Mouse (Mus musculus): ENCODE measurements around the gene Barx1.

Barx1 gene

DNA sequence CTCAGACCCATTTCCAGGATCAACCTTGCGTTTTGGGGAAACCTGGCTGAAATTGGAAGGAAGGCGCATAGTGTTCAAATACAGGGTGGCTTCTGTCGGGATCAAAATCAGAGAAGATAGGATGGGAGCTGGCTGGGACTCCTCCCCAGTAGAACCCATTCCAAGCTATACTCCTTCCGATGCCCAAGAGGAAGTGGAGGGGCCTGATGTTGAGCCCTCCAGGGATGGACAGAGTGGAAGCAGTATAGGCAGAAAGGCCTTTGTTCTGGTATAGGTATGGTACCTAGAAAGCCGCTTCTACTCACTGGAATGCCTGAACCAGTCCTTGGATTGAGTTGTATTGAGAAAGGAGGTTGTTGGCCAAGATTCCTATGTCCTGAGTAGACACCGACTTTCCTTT is 2.1 kb upstream of the Barx1 start:
- DNase-seq = no peak

GRCm38 (mm10) chr13:48661561-48661960 is 1.2 kb upstream of the Barx1 start:
- DNase-seq = no peak

DNA sequence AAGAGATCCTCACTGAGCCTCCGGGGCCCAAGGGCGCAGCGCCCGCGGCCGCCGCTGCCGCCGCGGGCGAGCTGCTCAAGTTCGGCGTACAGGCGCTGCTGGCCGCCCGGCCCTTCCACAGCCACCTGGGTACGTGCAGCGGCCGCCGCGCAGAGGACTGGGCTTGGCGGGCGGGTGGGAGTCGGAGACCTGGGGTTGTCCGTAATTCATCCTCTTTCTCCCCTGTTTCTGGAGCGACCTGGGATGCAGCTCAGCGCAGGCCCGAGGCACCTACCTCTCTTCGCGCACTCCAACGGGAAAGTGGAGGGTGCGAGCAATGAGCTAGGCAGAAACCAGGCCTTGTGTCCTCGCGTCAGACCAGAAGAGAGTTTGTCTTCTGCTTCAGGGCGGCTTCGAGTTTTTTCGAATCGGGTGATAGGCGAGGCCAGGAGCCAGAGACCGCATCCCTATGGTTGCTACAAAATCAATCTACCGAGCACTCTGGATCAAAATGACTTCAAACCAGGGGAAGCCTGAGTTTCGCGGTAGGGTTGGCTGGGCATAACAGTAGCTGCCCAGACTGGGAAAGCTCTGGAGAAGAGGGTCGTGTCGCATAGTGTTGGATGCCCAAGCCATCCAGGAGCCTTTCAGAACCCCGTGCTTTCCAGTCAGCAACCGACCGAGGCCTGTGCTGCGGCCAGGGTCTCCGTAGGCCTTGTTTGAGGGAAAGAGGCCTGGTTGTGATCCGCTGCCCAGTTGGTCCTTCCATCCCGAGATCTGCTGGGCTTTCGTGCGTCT is 601 bp downstream of the Barx1 start:
- DNase-seq = no peak

DNA sequence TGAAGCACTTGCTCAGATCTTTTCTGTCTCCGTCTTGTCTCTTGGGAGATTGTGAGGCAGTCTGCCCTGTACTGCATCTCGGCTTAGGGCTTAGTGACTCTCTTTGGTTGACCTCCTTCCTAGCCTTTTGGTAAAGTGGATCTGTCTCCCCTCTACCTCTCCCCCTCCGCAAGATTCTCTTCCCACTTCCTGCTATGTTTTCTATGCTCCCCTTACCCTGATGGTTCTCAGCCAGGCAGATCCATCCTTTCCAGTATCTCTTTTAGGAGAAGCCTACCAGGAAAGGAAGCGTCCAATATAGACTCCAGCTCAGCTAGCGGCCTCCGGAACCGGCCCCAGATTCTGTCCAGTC is 1.2 kb downstream of the Barx1 start:
- DNase-seq = no peak

DNA sequence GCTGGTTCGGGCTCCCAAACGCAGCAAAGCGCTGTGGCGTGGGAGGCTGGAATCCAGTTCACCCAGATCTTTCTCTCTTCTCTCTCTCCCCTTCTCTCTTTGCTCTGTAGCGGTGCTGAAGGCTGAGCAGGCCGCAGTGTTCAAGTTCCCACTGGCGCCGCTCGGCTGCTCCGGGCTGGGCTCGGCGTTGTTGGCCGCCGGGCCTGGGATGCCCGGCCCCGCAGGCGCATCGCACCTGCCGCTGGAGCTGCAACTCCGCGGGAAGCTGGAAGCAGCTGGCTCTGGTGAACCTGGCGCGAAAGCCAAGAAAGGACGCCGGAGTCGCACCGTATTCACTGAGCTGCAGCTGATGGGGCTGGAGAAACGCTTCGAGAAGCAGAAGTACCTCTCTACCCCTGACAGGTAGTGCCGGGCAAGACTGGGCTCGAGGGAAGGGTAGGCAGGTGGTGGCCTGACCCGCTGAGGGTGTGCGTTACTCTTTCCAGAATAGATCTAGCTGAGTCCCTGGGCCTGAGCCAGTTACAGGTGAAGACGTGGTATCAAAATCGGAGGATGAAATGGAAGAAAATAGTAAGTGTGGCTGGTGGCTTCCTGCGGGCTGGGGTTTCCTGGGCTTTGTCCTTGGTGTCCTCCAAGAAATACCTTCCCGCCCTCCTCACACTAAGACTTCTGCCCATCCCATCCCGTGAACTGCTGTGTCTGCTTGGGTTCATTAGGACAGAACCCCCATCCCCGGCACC is 2.3 kb downstream of the Barx1 start:
- no peak for DNase-seq

- no peak for DNase-seq
Observed at GRCm38 (mm10) chr13:48665656-48666597, 3.1 kb downstream of the Barx1 start.

GRCm38 (mm10) chr13:48667461-48667860 is 4.7 kb downstream of the Barx1 start:
- no peak for DNase-seq

DNA sequence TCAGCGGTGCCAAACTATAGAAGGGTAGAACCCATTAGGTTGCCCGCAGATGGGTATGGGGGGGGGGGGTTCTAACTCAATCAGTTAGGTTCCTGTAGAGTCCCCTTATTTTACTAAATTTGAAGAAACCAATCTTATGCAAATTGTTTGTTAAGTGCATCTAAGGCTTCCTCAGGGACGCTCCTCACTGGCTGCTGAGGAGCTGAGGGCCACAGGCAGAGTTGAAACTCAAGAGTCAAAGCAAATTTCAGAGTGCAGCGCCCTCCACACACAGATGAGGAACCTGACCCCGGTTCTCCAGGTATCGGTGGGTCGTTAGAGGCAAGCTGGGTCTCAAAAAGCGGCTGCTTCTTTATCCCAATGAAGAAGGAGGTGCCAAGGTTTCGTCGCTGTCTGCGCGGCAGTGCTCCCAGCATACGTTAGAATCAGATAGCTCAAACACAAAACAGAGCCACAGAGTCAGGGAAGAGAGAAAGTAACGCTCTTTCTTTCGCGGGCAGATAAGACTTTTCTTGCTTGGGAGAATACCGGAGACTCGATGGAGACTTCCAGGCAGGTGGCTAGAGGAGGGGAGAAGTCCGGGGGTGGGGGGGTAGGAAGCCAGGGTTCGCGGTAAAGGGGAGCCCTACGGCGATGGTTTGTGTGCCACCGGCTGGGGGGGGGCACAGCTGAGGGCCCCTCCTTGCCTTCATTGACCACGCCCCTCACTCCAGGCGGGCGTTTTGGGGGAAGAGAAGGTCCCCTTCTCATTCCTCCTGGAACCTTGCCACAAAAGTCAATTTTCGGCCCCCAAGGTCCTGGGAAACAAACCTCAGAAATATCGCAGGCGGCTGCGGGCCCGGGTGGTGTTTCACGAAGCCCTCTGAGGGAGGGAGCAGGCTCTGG is 5.5 kb downstream of the Barx1 start:
- no peak for DNase-seq

GRCm38 (mm10) chr13:48668976-48669534 is 6.3 kb downstream of the Barx1 start:
- no peak for DNase-seq

DNA sequence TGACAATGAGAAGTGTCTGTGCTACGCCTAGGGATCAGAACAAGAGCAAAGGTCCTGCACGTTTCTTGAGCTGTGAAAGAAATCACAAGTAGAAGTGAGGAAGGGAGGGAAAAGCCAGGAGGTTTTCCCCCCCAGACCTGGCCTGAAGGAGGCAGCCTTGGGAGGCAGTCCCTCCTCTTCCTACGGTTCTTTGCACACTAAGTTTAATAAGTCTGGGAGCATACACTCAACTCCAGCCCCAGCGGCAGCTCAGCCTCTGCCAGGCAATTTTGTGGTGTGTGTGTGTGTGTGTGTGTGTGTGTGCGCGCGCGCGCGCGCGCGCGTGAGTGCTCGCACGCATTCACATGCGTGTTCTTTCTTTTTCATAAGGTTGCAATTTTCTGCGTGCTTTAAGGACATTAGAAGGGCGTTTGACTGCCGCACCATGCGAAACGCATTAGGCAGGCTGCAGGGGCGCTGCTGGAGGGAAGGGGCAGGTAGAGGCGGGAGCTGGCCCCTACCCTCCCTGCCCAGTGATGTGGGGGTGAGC is 9.6 kb downstream of the Barx1 start:
- no peak for DNase-seq

- DNase-seq = no peak
Observed at GRCm38 (mm10) chr13:48674609-48675008, 11.8 kb downstream of the Barx1 start.

- DNase-seq = no peak
Observed at GRCm38 (mm10) chr13:48679351-48679750, 16.6 kb downstream of the Barx1 start.

GRCm38 (mm10) chr13:48686666-48687065 is 23.9 kb downstream of the Barx1 start:
- DNase-seq = no peak

DNA sequence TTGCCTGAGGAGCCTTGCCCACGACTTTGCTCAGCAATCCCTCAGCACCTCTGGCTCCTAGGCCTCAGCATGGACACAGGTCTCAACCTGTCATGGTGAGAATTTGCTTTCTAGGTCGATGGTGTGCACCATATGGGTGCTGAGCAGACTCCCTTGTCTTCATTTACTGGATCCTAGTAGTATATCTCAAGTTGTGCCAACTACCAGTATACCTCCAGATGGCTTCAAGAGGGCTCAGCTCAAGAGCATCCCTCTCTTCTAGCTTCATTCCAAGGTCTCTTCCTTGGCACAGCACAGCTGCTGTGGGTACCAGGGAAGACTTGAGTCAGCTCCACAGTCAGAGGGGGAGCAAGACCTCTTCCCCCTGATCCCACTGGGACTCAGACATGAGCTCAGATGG is 29.2 kb downstream of the Barx1 start:
- no peak for DNase-seq

DNA sequence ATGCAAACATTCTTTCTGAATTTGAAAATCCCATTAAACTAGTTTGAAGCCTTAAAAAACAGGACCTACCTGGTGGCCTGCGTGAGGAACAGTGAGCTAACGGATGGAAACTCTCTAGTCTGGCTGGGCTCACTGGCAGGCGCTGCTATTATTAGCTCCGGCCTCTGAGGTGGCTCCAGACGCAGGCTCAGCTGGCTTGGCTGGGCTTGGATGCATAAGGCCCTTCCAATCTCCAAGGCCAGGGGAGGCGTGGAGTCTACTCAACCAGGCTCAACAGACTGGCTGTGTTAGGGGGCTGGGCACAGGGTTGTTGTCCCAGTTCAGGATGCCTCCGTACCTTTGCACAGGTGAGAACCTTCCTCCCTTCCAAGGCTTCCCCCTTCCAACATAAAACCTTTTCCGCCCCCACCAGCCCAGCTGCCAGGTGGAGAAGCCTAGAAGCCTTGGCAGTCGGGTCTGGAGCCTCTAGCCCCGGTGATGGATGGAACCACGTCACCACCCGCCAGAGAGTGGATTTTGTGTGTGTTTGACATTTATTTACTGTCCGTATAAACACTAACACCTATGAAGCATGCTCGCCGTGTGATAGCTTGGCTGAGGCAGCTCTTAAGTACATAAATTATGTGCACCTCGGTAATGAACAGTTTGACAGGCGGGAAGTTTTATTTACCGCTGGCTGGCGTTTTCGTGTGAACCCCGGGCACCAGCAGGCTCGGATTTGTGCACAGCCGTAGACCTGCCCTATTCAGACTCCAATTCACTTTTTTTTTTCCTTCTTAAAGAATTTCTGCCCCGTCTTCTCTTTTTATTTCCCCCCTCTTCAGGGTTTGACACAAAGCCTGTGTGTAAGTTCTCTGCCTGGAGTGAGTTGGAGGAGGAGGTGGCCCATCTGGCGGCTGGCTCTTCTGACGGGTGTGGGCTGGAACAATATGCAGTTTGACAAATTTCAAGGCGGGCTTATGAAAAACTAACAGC is 31.6 kb downstream of the Barx1 start:
- no peak for DNase-seq

GRCm38 (mm10) chr13:48706385-48706951 is 43.7 kb downstream of the Barx1 start:
- no peak for DNase-seq

DNA sequence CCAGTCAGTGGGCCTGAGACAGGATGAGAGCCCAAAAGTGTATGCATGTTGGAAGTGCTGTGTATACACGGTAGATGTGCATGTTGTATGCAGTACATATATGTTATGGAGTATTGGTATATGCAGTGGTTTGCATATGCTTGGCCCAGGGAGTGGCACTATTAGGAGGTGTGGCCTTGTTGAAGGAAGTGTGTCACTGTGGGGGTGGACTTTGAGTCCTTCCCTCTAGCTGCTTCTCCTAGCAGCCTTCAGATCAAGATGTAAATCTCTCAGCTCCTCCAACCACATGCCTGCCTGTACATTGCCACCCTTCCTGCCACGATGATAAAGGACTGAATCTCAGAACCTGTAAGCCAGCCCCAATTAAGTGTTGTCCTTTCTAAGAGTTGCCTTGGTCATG is 49.9 kb downstream of the Barx1 start:
- no peak for DNase-seq

GRCm38 (mm10) chr13:48716075-48716474 is 53.3 kb downstream of the Barx1 start:
- DNase-seq = no peak

Data from cerebellum, adult 8-10 months (tissue).